Mouse (Mus musculus): Measurements from ENCODE around the gene Prg3. TPM values are rescaled to one million over a fixed set of nuclear protein-coding genes. Genes with fewer than 3 reads are reported as not detected.

The Prg3 gene
- total RNA-seq, 4 experiments from 2014 or later = not detected

GRCm38 (mm10) chr2:84980188-84980587, 7.8 kb upstream of the Prg3 start, which contains the start of gene Prg2:
TSS of gene Prg2 (plus strand) at chr2:84980461.
- no peak for DNase-seq (ENCODE audit: low spot score in 2 of 2)

- no peak for DNase-seq (ENCODE audit: low spot score in 2 of 2)
Observed at GRCm38 (mm10) chr2:84996376-84996775, 8.4 kb downstream of the Prg3 start.

- DNase-seq (ENCODE audit: low spot score in 2 of 2) = no peak
Observed at GRCm38 (mm10) chr2:84999486-85000181, 11.6 kb downstream of the Prg3 start.

- DNase-seq (ENCODE audit: low spot score in 2 of 2) = no peak
Observed at GRCm38 (mm10) chr2:85001497-85001896, 13.5 kb downstream of the Prg3 start.

- no peak for DNase-seq (ENCODE audit: low spot score in 2 of 2)
Observed at GRCm38 (mm10) chr2:85002575-85002974, 14.6 kb downstream of the Prg3 start.

GRCm38 (mm10) chr2:85004341-85004740, 16.3 kb downstream of the Prg3 start:
- DNase-seq (ENCODE audit: low spot score in 2 of 2) = no peak

GRCm38 (mm10) chr2:85006600-85006999, 18.6 kb downstream of the Prg3 start:
- DNase-seq (ENCODE audit: low spot score in 2 of 2) = no peak

- no peak for DNase-seq (ENCODE audit: low spot score in 2 of 2)
Observed at GRCm38 (mm10) chr2:85007729-85008128, 19.7 kb downstream of the Prg3 start.

- DNase-seq (ENCODE audit: low spot score in 2 of 2) = no peak
Observed at GRCm38 (mm10) chr2:85009212-85009611, 21.2 kb downstream of the Prg3 start.

- DNase-seq (ENCODE audit: low spot score in 2 of 2) = peak in 1 of 2 experiments; percentile 15
Observed at GRCm38 (mm10) chr2:85011906-85012604, 24.0 kb downstream of the Prg3 start.

GRCm38 (mm10) chr2:85012679-85013078, 24.7 kb downstream of the Prg3 start:
- DNase-seq (ENCODE audit: low spot score in 2 of 2) = no peak

GRCm38 (mm10) chr2:85013826-85014587, 26.0 kb downstream of the Prg3 start:
- DNase-seq (ENCODE audit: low spot score in 2 of 2) = no peak

GRCm38 (mm10) chr2:85014588-85014982, 26.6 kb downstream of the Prg3 start:
- DNase-seq (ENCODE audit: low spot score in 2 of 2) = no peak

GRCm38 (mm10) chr2:85022043-85022442, 34.0 kb downstream of the Prg3 start:
- DNase-seq (ENCODE audit: low spot score in 2 of 2) = no peak

GRCm38 (mm10) chr2:85026178-85026577, 38.2 kb downstream of the Prg3 start:
- DNase-seq (ENCODE audit: low spot score in 2 of 2) = no peak

GRCm38 (mm10) chr2:85027281-85027680, 39.3 kb downstream of the Prg3 start:
- DNase-seq (ENCODE audit: low spot score in 2 of 2) = no peak

GRCm38 (mm10) chr2:85029897-85030296, 41.9 kb downstream of the Prg3 start:
- DNase-seq (ENCODE audit: low spot score in 2 of 2) = no peak

- DNase-seq (ENCODE audit: low spot score in 2 of 2) = no peak
Observed at GRCm38 (mm10) chr2:85030989-85031388, 43.0 kb downstream of the Prg3 start.

- no peak for DNase-seq (ENCODE audit: low spot score in 2 of 2)
Observed at GRCm38 (mm10) chr2:85033121-85033520, 45.1 kb downstream of the Prg3 start.

- no peak for DNase-seq (ENCODE audit: low spot score in 2 of 2)
Observed at GRCm38 (mm10) chr2:85034169-85034568, 46.2 kb downstream of the Prg3 start.

- DNase-seq (ENCODE audit: low spot score in 2 of 2) = no peak
Observed at GRCm38 (mm10) chr2:85036507-85037046, 48.6 kb downstream of the Prg3 start.

Data from gastrocnemius, adult 8-10 months (tissue).